Mouse (Mus musculus) layer of hippocampus, postnatal 25 days (tissue): ENCODE measurements around the gene Rai1. TPM values are rescaled to one million over a fixed set of nuclear protein-coding genes. Genes with fewer than 3 reads are reported as not detected.
A peak's percentile ranks its signal among the peaks of the same experiment; 100 is the strongest.

Experiments
- DNase-seq, 2 experiments: peaks; one replicate each; pipeline ENCODE4 v3.0.0; 2022; ENCODE audit warnings: mixed read lengths in 2 of 2, low spot score in 1 of 2; ENCODE audit errors: extremely low spot score in 1 of 2
- total RNA-seq, 2 experiments: library from RNA; stranded (reverse); gene quantifications; 2 replicates each; pipeline ENCODE4 v1.2.3; 2021

The Rai1 gene
- total RNA-seq, 2 experiments from 2014 or later = 60.2 to 76.4 TPM

DNA sequence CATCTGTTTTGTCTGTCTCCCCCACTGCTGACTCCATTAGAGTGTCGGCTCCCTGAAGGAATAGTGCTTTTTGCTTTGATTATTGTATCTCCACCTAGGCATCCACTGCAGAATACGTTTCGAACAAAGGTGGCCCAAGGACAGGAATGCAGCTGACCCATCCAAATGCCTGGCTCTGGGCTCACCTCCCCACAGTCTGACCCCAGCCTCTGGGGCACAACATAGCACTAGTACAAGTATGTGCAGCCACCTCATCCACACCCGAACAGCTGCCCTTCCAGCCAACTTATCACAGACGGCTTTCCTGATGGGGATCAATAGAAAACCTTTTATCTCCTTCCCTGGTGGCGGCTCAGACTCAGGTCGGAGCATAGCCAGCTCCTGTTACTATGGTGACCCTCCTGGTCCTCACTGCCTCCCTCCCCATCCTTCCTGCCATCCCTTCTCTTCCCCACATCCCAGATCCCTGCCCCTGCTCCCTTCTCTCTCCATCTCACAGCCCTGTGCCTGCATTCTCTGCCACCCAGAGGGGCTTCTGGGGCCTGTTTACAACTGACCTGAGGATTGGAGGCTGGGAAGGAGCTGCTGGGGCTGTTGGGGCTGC, 10.7 kb upstream of the Rai1 start:
- DNase-seq = no peak

DNA sequence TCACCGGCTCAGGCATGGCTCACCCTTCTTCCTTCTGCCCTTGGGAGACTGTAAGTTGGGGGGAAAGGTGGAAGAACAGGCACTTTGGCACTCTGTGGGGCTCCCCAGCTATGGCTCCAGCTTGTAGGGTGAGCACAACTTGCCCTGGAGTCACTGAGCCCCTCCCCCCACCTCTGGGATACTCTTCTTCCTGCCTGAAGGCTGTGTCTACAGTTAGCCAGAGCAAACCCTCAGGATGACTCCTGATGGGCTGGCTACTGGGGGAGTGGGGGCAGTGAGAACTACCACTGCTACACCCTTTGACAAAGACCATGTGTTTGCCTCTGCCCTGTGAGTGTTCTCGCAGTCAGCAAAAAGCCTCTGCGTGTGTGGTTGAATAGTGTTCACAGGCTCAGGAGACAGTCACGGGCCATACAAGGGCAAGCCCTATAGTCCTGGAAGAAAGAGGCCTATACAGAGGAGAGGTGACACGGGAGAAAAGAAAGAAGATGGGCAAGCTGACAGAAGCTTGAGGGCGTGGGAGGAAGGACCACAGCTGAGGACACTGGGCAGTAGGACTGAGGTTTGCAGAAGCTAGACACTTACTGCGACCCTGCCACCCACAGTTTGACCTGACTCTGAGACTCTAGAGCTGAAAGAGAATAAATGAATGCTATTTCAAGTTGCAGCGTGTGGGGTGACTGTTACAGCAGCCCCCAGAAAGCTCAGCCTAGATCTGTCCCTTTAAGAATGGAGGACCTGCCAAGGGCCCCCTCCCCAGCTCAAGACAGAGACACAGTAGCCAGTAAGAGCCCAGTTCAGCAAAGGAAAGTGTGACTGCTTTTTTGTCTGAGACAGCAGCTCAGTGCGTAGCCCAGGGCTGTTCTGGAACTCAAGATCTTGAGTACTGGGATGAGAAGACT, 9.7 kb upstream of the Rai1 start:
- DNase-seq = no peak

GRCm38 (mm10) chr11:60099555-60100186, 5.1 kb upstream of the Rai1 start:
- DNase-seq = no peak

DNA sequence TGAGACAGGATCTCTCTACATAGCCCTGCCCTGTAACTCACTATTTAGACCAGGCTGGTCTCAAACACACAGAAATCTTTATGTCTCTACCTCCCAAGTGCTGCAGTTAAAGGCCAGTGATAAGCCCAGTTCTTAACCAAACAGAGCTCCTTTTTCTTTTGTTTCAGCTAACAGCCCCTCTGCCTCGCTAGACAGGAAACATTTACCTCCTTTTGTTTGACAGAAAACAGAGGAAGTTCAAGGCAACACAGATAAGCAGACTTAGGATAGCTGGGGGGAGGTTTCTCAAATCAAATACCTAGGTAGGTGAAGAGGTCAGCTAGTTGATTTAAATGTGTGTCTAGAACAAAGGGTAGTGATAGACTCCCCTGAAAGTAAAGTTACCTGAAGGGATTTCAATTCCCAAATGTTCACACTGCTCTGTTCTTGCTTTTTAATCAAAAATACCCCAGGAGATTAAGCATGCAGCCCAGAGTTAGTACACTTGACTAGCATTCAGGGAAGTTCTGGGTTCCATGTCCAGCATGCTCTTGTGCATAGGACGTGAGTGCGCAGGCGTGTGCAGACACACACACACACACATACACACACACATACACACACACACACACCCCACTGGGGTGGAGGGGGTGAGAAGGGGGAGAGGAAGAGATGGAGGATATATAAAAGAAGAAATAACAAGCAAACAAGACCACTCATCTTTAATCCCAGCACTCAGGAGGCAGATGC, 3.8 kb upstream of the Rai1 start:
- no peak for DNase-seq

DNA sequence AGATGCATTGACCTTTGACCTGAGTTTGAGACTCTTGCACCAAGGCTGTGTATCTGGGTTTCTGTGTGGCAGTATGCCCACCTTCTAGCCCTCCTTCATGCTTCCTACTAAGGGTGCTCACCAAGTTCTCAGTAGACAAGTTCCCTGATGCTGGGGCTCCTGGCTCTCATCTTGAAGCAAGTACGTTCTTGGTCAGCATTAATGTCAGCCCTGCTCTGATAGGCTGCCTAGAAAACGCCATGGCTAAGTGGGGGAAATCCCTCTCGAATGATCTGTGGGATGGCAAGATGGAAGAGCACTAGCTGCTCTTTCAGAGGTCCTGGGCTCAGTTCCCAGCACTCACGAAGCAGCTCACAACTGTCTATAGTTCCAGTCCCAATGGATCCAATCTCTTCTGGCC, 2.8 kb upstream of the Rai1 start:
- DNase-seq = no peak

GRCm38 (mm10) chr11:60102664-60103063, 2.1 kb upstream of the Rai1 start:
- no peak for DNase-seq

- DNase-seq = no peak
Measured at GRCm38 (mm10) chr11:60103567-60103966, 1.2 kb upstream of the Rai1 start.

DNA sequence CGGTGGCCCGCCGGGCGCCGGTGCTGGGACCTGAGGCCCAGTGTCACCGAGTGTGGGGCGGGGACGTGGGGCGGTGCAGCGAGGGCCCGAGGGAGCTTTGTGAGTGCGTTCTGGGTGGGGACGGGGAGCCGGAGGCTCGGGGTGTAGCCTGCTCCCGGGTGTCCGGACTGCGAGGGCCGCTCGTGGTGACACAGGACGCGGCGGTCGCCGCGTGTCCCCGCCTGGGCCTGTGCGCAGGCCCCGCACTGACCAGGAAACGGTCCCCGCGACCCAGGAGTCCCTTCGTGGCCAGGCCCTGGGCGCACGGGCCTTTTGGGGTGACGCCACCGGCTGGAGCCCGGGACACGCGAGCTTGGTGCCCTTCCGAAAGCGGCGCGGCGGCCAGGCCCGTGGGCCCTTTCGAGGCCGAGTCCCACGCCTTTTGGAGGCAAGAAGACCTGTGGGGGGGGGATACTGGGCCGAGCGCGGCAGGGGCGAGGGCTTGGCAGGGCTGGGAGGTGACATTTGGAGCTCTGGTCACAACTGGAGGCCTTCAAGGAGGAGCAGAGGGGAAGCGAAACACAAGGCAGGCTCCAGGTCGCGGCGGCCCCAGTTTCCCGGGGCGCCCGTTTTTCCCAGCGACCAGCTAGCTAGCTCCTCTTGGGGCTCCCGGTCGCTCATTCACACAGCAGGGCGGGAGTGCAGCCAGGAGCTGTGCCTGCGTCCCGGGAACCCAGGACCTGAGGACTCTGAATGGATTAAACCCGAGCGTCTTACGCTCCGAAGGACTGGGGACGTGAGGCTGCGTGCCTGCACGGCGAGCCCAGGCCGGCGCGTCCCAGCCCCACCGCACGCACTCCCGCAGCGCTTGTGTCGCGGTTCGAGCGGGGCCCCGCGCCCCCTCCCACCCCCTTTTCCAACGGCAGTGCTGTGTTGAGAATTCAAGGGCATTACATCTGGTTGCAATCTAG, 1.1 kb downstream of the Rai1 start:
- peak; percentile 40 to 62 for DNase-seq

DNA sequence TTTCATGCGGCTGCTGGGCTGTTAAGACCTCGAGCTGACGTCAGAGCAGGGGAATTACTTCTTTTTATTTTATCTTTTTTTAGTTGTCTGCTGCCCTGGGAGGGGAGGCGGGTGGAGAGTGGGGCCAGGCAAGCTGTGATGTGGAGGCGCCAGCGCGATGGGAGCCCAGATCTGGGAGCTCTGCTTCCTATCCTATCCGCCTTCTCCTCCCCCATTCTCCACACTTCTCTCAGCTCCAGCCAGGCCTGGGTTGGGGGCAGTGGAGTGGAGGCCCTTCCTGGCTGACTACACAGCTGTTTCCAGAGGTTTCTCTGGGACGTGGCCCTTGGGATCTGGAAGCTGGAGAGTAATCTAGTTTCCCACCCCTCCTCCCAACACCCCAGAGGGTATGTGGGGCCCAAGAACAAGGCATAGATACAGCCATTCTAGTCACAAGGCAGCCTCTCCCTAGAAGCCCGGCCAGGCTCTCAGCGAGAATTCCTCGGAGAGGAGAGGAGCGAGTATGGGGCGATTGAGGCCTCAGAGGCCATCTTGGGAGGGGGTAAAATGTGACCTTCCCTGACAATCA, 1.8 kb downstream of the Rai1 start:
- DNase-seq = peak; percentile 44 to 45

GRCm38 (mm10) chr11:60107449-60107848, 2.6 kb downstream of the Rai1 start:
- DNase-seq = no peak

- DNase-seq = no peak
Measured at GRCm38 (mm10) chr11:60108631-60109172, 3.9 kb downstream of the Rai1 start.

DNA sequence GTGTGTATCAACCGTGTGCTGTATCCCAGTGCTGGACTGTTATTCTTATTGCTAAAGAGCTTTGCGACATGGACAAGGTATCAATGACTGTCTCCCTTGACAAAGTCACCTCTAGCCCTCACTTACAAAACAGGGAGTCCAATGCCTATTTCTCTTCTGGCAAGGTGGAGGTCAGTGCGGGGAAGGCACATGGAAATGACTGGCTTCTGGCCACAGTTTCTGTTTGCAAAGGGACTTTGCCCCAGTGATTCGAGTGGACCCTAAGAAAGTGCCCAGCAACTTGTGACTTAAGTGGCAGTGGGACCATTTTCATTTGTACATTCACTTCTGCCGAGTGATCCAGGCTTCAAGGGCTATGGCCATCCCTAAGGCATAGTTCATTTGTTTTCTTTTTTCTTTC, 5.6 kb downstream of the Rai1 start:
- no peak for DNase-seq

GRCm38 (mm10) chr11:60111576-60111975, 6.8 kb downstream of the Rai1 start:
- DNase-seq = no peak

DNA sequence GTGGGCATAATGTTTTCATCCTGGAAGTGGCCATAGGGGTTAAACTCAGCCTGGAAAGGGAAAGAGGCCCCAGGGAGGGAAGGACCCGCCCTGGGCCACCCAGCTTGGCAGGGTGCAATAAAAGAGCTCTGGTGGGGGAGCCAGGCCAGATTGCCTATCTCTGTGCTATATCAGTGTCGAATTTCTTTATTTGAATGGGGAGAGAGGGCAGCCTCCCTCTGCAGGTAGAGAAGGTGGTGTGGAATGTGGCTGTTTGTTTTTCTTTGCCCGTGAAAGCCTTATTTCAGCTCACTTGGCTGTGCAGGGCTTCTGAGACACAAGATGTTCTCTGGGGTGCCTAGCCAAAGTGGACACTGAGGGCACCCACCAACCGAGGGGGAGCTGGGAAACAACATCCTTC, 8.8 kb downstream of the Rai1 start:
- no peak for DNase-seq

DNA sequence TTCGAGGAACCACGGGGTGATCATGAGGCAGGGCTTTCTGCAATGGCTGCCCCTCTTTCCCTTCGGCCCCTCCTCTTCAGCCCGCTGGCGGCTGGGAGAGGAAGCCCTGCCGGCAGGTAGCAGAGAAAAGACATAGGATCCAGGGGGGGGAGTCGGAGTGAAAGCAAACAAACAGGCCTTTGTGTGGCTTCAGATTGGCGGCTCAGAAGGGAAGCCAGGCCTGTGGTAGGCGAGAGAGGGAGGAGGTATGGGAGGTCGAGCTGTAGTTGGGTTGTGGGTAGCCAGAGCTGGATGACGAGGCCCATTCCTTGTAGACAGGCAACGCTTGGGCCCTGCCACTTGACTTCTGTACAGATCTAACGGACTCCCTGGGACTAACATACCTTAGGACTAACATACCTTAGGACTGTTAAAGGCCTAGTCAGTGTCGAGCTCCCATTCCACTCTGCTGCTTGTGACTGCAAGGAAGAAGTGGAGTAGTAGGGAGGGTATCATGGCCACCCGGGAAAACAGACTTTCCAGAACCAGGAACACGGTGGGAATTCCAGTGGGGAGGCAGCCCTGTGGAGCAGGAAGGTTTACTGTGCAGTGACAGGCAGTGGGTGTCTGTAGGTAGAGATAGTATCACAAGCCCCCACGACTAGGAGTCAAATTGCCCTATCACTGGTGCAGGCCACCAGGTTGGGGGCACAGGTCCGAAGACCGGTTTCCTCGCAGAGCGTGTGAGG, 9.6 kb downstream of the Rai1 start:
- DNase-seq = no peak

DNA sequence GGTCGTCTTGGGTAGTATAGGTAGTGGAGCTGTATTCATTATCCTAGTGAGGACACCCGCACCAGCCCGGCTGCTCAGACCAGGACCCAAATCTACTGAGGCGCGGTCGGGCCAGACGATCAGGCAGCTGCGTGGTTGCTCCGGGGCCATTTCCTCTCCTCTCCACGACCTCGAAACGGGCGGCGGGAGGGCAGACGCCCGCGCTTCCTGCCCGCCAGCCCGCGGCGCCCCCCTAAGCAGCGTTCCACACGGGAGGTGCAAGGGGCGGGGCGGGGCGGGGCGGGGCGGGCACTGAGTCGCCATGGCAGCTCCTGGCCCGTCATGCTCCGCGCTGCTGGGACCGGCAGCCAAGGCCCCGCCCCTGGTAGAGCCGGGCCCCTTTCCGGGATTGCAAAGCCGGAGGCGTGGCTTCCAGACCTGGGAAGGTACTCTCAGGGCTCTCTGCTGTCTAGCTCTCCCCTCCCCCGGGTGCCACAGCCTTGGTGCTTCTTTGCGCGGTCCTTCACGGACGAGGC, 10.3 kb downstream of the Rai1 start:
- DNase-seq = peak; percentile 68 to 69

- no peak for DNase-seq
Measured at GRCm38 (mm10) chr11:60115638-60116276, 10.9 kb downstream of the Rai1 start.
